In genomic region chr9:72883940-72884339, GRCm38 (mm10) we compare ENCODE assay signal across 7 mouse cellular contexts. TPM values are rescaled to one million over a fixed set of nuclear protein-coding genes. Genes with fewer than 3 reads are reported as not detected.
DNase-seq lines count a peak whose midpoint lies in the region; ATAC-seq lines count a peak whose summit lies in the region.

No protein-coding gene starts in this region.

- intact Hi-C loops in gastrocnemius, postnatal 14 days (cut with DNase I; ENCODE audit: low total_unique reads): loop anchor here (2.0 kb wide), 1 partner anchor 117 kb away; no protein-coding TSS in a partner anchor

- ATAC-seq in kidney, embryonic 14.5 days (ENCODE audit: low FRiP score, low TSS enrichment): peak; percentile 26; the same call in 1 of the 2 replicates
- peak; percentile 39; the same call in 1 of the 2 replicates for ATAC-seq in lung, embryonic 15.5 days (ENCODE audit: borderline replicate concordance, extremely low read depth, low FRiP score, low TSS enrichment)

- H3K27me3 ChIP-seq in kidney, embryonic 14.5 days (ENCODE audit: control insufficient read depth, insufficient read depth, low read length): no peaks in the 10 kb centered on the region
- no peaks in the 10 kb centered on the region for H3K27me3 ChIP-seq in lung, embryonic 15.5 days

- no peak overlapping the region for H3K4me2 ChIP-seq in kidney, embryonic 14.5 days (replicated peaks; ENCODE audit: low read depth, low read length)
- no peak overlapping the region for H3K4me2 ChIP-seq in lung, embryonic 15.5 days

- H3K4me3 ChIP-seq in kidney, embryonic 14.5 days (ENCODE audit: low read length): no peak overlapping the region
- no peak overlapping the region for H3K4me3 ChIP-seq in lung, embryonic 15.5 days

- H3K27ac ChIP-seq in kidney, embryonic 14.5 days (ENCODE audit: low read depth, low read length): no peak overlapping the region
- H3K27ac ChIP-seq in lung, embryonic 15.5 days: no peak overlapping the region

- no peak overlapping the region for H3K9ac ChIP-seq in kidney, embryonic 14.5 days (ENCODE audit: low read depth, low read length)
- no peak overlapping the region for H3K9ac ChIP-seq in lung, embryonic 15.5 days

- peak; percentile 59 to 61 for DNase-seq in B cell, adult 2 months
- DNase-seq in ES-CJ7 (ENCODE audit: low read depth, low spot score): peak; percentile 77
- peak; percentile 35 for DNase-seq in cerebellum, adult 9-10 months
- peak; percentile 24 for DNase-seq in gastrocnemius, postnatal 14 days
- peak; percentile 80 for DNase-seq in retina, postnatal 1 day

- H3K9me3 ChIP-seq in kidney, embryonic 14.5 days (ENCODE audit: control insufficient read depth, low read length): no peaks in the 10 kb centered on the region
- no peaks in the 10 kb centered on the region for H3K9me3 ChIP-seq in lung, embryonic 15.5 days

- H3K4me1 ChIP-seq in kidney, embryonic 14.5 days (ENCODE audit: control insufficient read depth, insufficient read depth, low read length): peaks cover 24% of the 10 kb centered on the region
- H3K4me1 ChIP-seq in lung, embryonic 15.5 days: peaks cover 28% of the 10 kb centered on the region

- 12% methylated on average over 3 of the region's 3 CpGs for WGBS in kidney, embryonic 14.5 days
- 7% methylated on average over 3 of the region's 3 CpGs for WGBS in lung, embryonic 15.5 days

- H3K36me3 ChIP-seq in kidney, embryonic 14.5 days (ENCODE audit: control insufficient read depth, insufficient read depth, low read length): no peaks in the 10 kb centered on the region
- no peaks in the 10 kb centered on the region for H3K36me3 ChIP-seq in lung, embryonic 15.5 days

RNA-seq across cellular contexts. Expression of gene Pygo1, which starts 41.5 kb away (rescaled TPM):
- total RNA-seq in gastrocnemius, postnatal 14 days (2021): 1 to 10 TPM; 4.0 to 6.2 TPM
- polyA plus RNA-seq in kidney, embryonic 14.5 days (2014; fragmentation: Nextera tagmentation; extraction: Ambion mirVana): 5.4 and 7.2 TPM in 2 replicates
- polyA plus RNA-seq in lung, embryonic 15.5 days (2015; fragmentation: Nextera tagmentation; extraction: Ambion mirVana): 3.6 and 4.1 TPM in 2 replicates

Comparison
In these comparisons a context has a peak if more than half of its experiments do, and no peak if none do; other contexts are left out.
1. DNase-seq: peak in every context shown above with its lines; median percentile 80 in retina, postnatal 1 day; 77 in ES-CJ7; 60 in B cell, adult 2 months; 35 in cerebellum, adult 9-10 months; 24 in gastrocnemius, postnatal 14 days.